Comparison of ENCODE assay signal across 19 mouse cellular contexts in genomic region chr4:87057572-87057971, GRCm38 (mm10).
DNase-seq lines count a peak whose midpoint lies in the region; ATAC-seq and TF ChIP-seq lines count a peak whose summit lies in the region.
"Had no signal": no experiment of that assay in that cellular context is flagged by ENCODE, and none has a peak within 500 bp of the region (broad histone marks: within the 10 kb centered on the region; RNA-seq: fewer than 3 reads in every experiment).

No protein-coding gene starts in this region.

- peaks cover 20% of the 10 kb centered on the region for H3K4me1 ChIP-seq in hindbrain, embryonic 13.5 days (replicated peaks)
- H3K4me1 ChIP-seq in hindbrain, embryonic 10.5 days (replicated peaks): peaks cover 14% of the 10 kb centered on the region; the same call in 1 of the 2 replicates
- peaks cover 8% of the 10 kb centered on the region; the same call in 1 of the 2 replicates for H3K4me1 ChIP-seq in cortical plate, adult 2 months (ENCODE audit: control insufficient read depth, insufficient read depth, low read length)
- H3K4me1 ChIP-seq in forebrain, embryonic 16.5 days (replicated peaks; ENCODE audit: control insufficient read depth, insufficient read depth, low read length): peaks cover 18% of the 10 kb centered on the region
- peaks cover 9% of the 10 kb centered on the region for H3K4me1 ChIP-seq in midbrain, embryonic 16.5 days (ENCODE audit: control insufficient read depth, insufficient read depth, low read length)
- no peaks in the 10 kb centered on the region for H3K4me1 ChIP-seq in kidney, embryonic 15.5 days
- H3K4me1 ChIP-seq: embryonic facial prominence, embryonic 13.5 days; heart, embryonic 10.5 days; liver, embryonic 12.5 days; lung, embryonic 15.5 days had no signal

- H3K27ac ChIP-seq in hindbrain, embryonic 13.5 days: peak overlapping the region; percentile 26; the same call in 1 of the 2 replicates
- H3K27ac ChIP-seq in hindbrain, embryonic 10.5 days: no peak overlapping the region
- H3K27ac ChIP-seq in cortical plate, adult 2 months (ENCODE audit: insufficient read depth, low read length): peak overlapping the region; percentile 91
- no peak overlapping the region for H3K27ac ChIP-seq in forebrain, embryonic 16.5 days (ENCODE audit: low read length)
- H3K27ac ChIP-seq in midbrain, embryonic 16.5 days (ENCODE audit: low read length): no peak overlapping the region
- H3K27ac ChIP-seq in kidney, embryonic 15.5 days: no peak overlapping the region
- H3K27ac ChIP-seq: embryonic facial prominence, embryonic 13.5 days; heart, embryonic 10.5 days; liver, embryonic 12.5 days; lung, embryonic 15.5 days had no signal

- TF ChIP-seq CTCF in cortical plate, adult 2 months (IDR thresholded peaks at IDR 0.05; ENCODE audit: extremely low read depth, insufficient read depth, low read length): no peak

- 0 out of 2 replicates have a peak, but pooled peaks have one; percentile 65 for ATAC-seq in hindbrain, embryonic 13.5 days (ENCODE audit: low FRiP score)
- peak; percentile 65 for ATAC-seq in forebrain, embryonic 16.5 days
- peak; percentile 83 for ATAC-seq in midbrain, embryonic 16.5 days
- no peak for ATAC-seq in kidney, embryonic 15.5 days (replicated peaks; ENCODE audit: low FRiP score)
- ATAC-seq: inflammation-experienced regulatory T-cells, adult 6 months; liver, embryonic 12.5 days had no signal

- H3K9me3 ChIP-seq in hindbrain, embryonic 13.5 days: no peaks in the 10 kb centered on the region
- H3K9me3 ChIP-seq in hindbrain, embryonic 10.5 days: no peaks in the 10 kb centered on the region
- no peaks in the 10 kb centered on the region for H3K9me3 ChIP-seq in forebrain, embryonic 16.5 days (ENCODE audit: control insufficient read depth, low read length)
- no peaks in the 10 kb centered on the region for H3K9me3 ChIP-seq in midbrain, embryonic 16.5 days (replicated peaks; ENCODE audit: control insufficient read depth, low read length, poor library complexity, severe bottlenecking)
- H3K9me3 ChIP-seq in kidney, embryonic 15.5 days (replicated peaks): no peaks in the 10 kb centered on the region
- H3K9me3 ChIP-seq: embryonic facial prominence, embryonic 13.5 days; heart, embryonic 10.5 days; liver, embryonic 12.5 days; lung, embryonic 15.5 days had no signal

- H3K36me3 ChIP-seq in hindbrain, embryonic 13.5 days: no peaks in the 10 kb centered on the region
- no peaks in the 10 kb centered on the region for H3K36me3 ChIP-seq in hindbrain, embryonic 10.5 days
- H3K36me3 ChIP-seq in forebrain, embryonic 16.5 days (ENCODE audit: control insufficient read depth, insufficient read depth): no peaks in the 10 kb centered on the region
- no peaks in the 10 kb centered on the region for H3K36me3 ChIP-seq in midbrain, embryonic 16.5 days (ENCODE audit: control insufficient read depth, insufficient read depth, low read length)
- H3K36me3 ChIP-seq in kidney, embryonic 15.5 days: no peaks in the 10 kb centered on the region
- H3K36me3 ChIP-seq: embryonic facial prominence, embryonic 13.5 days; heart, embryonic 10.5 days; liver, embryonic 12.5 days; lung, embryonic 15.5 days had no signal

- H3K4me3 ChIP-seq in hindbrain, embryonic 13.5 days: no peak overlapping the region
- no peak overlapping the region for H3K4me3 ChIP-seq in hindbrain, embryonic 10.5 days
- no peak overlapping the region for H3K4me3 ChIP-seq in cortical plate, adult 2 months (ENCODE audit: insufficient read depth, low read length)
- H3K4me3 ChIP-seq in forebrain, embryonic 16.5 days (replicated peaks; ENCODE audit: low read length): no peak overlapping the region
- no peak overlapping the region for H3K4me3 ChIP-seq in midbrain, embryonic 16.5 days (ENCODE audit: low read depth, low read length)
- H3K4me3 ChIP-seq in kidney, embryonic 15.5 days (replicated peaks): no peak overlapping the region
- H3K4me3 ChIP-seq: embryonic facial prominence, embryonic 13.5 days; heart, embryonic 10.5 days; liver, embryonic 12.5 days; lung, embryonic 15.5 days had no signal

- no peak overlapping the region for H3K4me2 ChIP-seq in hindbrain, embryonic 13.5 days
- no peak overlapping the region for H3K4me2 ChIP-seq in forebrain, embryonic 16.5 days (ENCODE audit: low read length)
- no peak overlapping the region for H3K4me2 ChIP-seq in midbrain, embryonic 16.5 days (ENCODE audit: low read length)
- H3K4me2 ChIP-seq in kidney, embryonic 15.5 days: no peak overlapping the region
- H3K4me2 ChIP-seq: embryonic facial prominence, embryonic 13.5 days; liver, embryonic 12.5 days; lung, embryonic 15.5 days had no signal

- H3K27me3 ChIP-seq in hindbrain, embryonic 13.5 days: no peaks in the 10 kb centered on the region
- no peaks in the 10 kb centered on the region for H3K27me3 ChIP-seq in hindbrain, embryonic 10.5 days (ENCODE audit: insufficient read depth, poor library complexity, severe bottlenecking)
- no peaks in the 10 kb centered on the region for H3K27me3 ChIP-seq in forebrain, embryonic 16.5 days (replicated peaks; ENCODE audit: control insufficient read depth, insufficient read depth, low read length)
- no peaks in the 10 kb centered on the region; the same call in 1 of the 2 replicates for H3K27me3 ChIP-seq in midbrain, embryonic 16.5 days (ENCODE audit: control insufficient read depth, insufficient read depth, low read depth, low read length)
- no peaks in the 10 kb centered on the region for H3K27me3 ChIP-seq in kidney, embryonic 15.5 days
- H3K27me3 ChIP-seq: embryonic facial prominence, embryonic 13.5 days; liver, embryonic 12.5 days; lung, embryonic 15.5 days had no signal

- 38% methylated on average over 3 of the region's 3 CpGs for WGBS in hindbrain, embryonic 13.5 days
- 75% methylated on average over 3 of the region's 3 CpGs for WGBS in hindbrain, embryonic 10.5 days
- 23% methylated on average over 3 of the region's 3 CpGs for WGBS in forebrain, embryonic 16.5 days
- 29% methylated on average over 3 of the region's 3 CpGs for WGBS in midbrain, embryonic 16.5 days
- WGBS in kidney, embryonic 15.5 days: 69% methylated on average over 3 of the region's 3 CpGs

- no peak for DNase-seq in hindbrain, embryonic 10.5 days (ENCODE audit: low spot score)
- DNase-seq in lung, postnatal 4 days: no peak
- no peak for DNase-seq in spleen, adult 18-20 months
- DNase-seq: adrenal gland, postnatal 10 days; cerebellum, adult 2 months; gastrocnemius, postnatal 10 days; heart, postnatal 10 days; kidney, adult 9 months; thymus, postnatal 36 days had no signal

- H3K9ac ChIP-seq in hindbrain, embryonic 13.5 days: no peak overlapping the region
- no peak overlapping the region for H3K9ac ChIP-seq in forebrain, embryonic 16.5 days (replicated peaks; ENCODE audit: low read depth, low read length)
- H3K9ac ChIP-seq in midbrain, embryonic 16.5 days (ENCODE audit: low read depth, low read length): no peak overlapping the region
- no peak overlapping the region for H3K9ac ChIP-seq in kidney, embryonic 15.5 days
- H3K9ac ChIP-seq: embryonic facial prominence, embryonic 13.5 days; liver, embryonic 12.5 days; lung, embryonic 15.5 days had no signal

- TF ChIP-seq POLR2A in cortical plate, adult 2 months (IDR thresholded peaks at IDR 0.05; ENCODE audit: extremely low read depth, insufficient read depth, low read length): no peak

Comparison
In these comparisons a context has a peak if more than half of its experiments do, and no peak if none do; other contexts are left out.
1. H3K27ac ChIP-seq: peak in hindbrain, embryonic 13.5 days (single experiment) and cortical plate, adult 2 months (single experiment); none in hindbrain, embryonic 10.5 days (single experiment), forebrain, embryonic 16.5 days (single experiment), midbrain, embryonic 16.5 days (single experiment) and kidney, embryonic 15.5 days (single experiment).